Mouse (Mus musculus): ENCODE measurements around the gene Yipf1. TPM values are rescaled to one million over a fixed set of nuclear protein-coding genes. Genes with fewer than 3 reads are reported as not detected.
A peak's percentile ranks its signal among the peaks of the same experiment; 100 is the strongest.

Yipf1 gene
- polyA plus RNA-seq, 1 experiment from 2014 or later = 48.5 TPM

- H3K27me3 ChIP-seq = no peaks in the 10 kb centered on the region
- no peaks in the 10 kb centered on the region for H3K9me3 ChIP-seq
- H3K4me1 ChIP-seq (replicated peaks) = 0 out of 2 replicates have a peak, but pooled peaks cover 2% of the 10 kb centered on the region
- H3K9ac ChIP-seq (replicated peaks) = no peak overlapping the region
- no peak overlapping the region for H3K27ac ChIP-seq
- H3K4me3 ChIP-seq (replicated peaks) = no peak overlapping the region
- H3K36me3 ChIP-seq = no peaks in the 10 kb centered on the region
- 70% methylated on average over 8 of the region's 8 CpGs for WGBS
- no peak for ATAC-seq (ENCODE audit: insufficient number of reproducible peaks, insufficient read depth, low FRiP score, low TSS enrichment, low read depth)
- no peak overlapping the region for H3K4me2 ChIP-seq
Observed at GRCm38 (mm10) chr4:107298071-107298606, 16.0 kb upstream of the Yipf1 start.

- H3K27ac ChIP-seq = no peak overlapping the region
- no peak for ATAC-seq (ENCODE audit: insufficient number of reproducible peaks, insufficient read depth, low FRiP score, low TSS enrichment, low read depth)
- H3K9me3 ChIP-seq = no peaks in the 10 kb centered on the region
- H3K27me3 ChIP-seq = no peaks in the 10 kb centered on the region
- no peak overlapping the region for H3K4me3 ChIP-seq (replicated peaks)
- H3K36me3 ChIP-seq = no peaks in the 10 kb centered on the region
- no peak overlapping the region for H3K9ac ChIP-seq (replicated peaks)
- H3K4me2 ChIP-seq = no peak overlapping the region
- 86% methylated on average over 7 of the region's 7 CpGs for WGBS
- 0 out of 2 replicates have a peak, but pooled peaks cover 2% of the 10 kb centered on the region for H3K4me1 ChIP-seq (replicated peaks)
Observed at GRCm38 (mm10) chr4:107299779-107300340, 14.3 kb upstream of the Yipf1 start.

GRCm38 (mm10) chr4:107300371-107300770 is 13.8 kb upstream of the Yipf1 start:
- H3K9ac ChIP-seq (replicated peaks) = no peak overlapping the region

GRCm38 (mm10) chr4:107300902-107301555 is 13.1 kb upstream of the Yipf1 start:
- ATAC-seq (ENCODE audit: insufficient number of reproducible peaks, insufficient read depth, low FRiP score, low TSS enrichment, low read depth) = peak; percentile 26; the same call in 1 of the 2 replicates
- H3K4me1 ChIP-seq (replicated peaks) = peaks cover 8% of the 10 kb centered on the region; the same call in 1 of the 2 replicates
- no peak overlapping the region for H3K4me2 ChIP-seq
- H3K36me3 ChIP-seq = no peaks in the 10 kb centered on the region
- no peaks in the 10 kb centered on the region for H3K9me3 ChIP-seq
- H3K9ac ChIP-seq (replicated peaks) = no peak overlapping the region
- no peak overlapping the region for H3K4me3 ChIP-seq (replicated peaks)
- H3K27ac ChIP-seq = no peak overlapping the region
- 96% methylated on average over 1 of the region's 1 CpGs for WGBS
- H3K27me3 ChIP-seq = peaks cover 6% of the 10 kb centered on the region; the same call in 1 of the 2 replicates

More at GRCm38 (mm10) chr4:107300371-107300770, 13.8 kb upstream of the Yipf1 start:
- H3K36me3 ChIP-seq = no peaks in the 10 kb centered on the region
- H3K4me3 ChIP-seq (replicated peaks) = no peak overlapping the region
- H3K4me1 ChIP-seq (replicated peaks) = 0 out of 2 replicates have a peak, but pooled peaks cover 3% of the 10 kb centered on the region
- ATAC-seq (ENCODE audit: insufficient number of reproducible peaks, insufficient read depth, low FRiP score, low TSS enrichment, low read depth) = no peak
- no peak overlapping the region for H3K27ac ChIP-seq
- no peak overlapping the region for H3K4me2 ChIP-seq
- no peaks in the 10 kb centered on the region for H3K9me3 ChIP-seq
- 82% methylated on average over 4 of the region's 4 CpGs for WGBS
- no peaks in the 10 kb centered on the region for H3K27me3 ChIP-seq

- H3K36me3 ChIP-seq = no peaks in the 10 kb centered on the region
- peaks cover 6% of the 10 kb centered on the region; the same call in 1 of the 2 replicates for H3K27me3 ChIP-seq
- H3K4me3 ChIP-seq (replicated peaks) = no peak overlapping the region
- WGBS = 90% methylated on average over 9 of the region's 9 CpGs
- H3K4me1 ChIP-seq (replicated peaks) = peaks cover 14% of the 10 kb centered on the region; the same call in 1 of the 2 replicates
- H3K27ac ChIP-seq = no peak overlapping the region
- no peak overlapping the region for H3K4me2 ChIP-seq
- H3K9ac ChIP-seq (replicated peaks) = no peak overlapping the region
- H3K9me3 ChIP-seq = no peaks in the 10 kb centered on the region
- ATAC-seq (ENCODE audit: insufficient number of reproducible peaks, insufficient read depth, low FRiP score, low TSS enrichment, low read depth) = no peak
Observed at GRCm38 (mm10) chr4:107302221-107302620, 11.9 kb upstream of the Yipf1 start.

- ATAC-seq (ENCODE audit: insufficient number of reproducible peaks, insufficient read depth, low FRiP score, low TSS enrichment, low read depth) = no peak
- 68% methylated on average over 4 of the region's 4 CpGs for WGBS
- no peaks in the 10 kb centered on the region for H3K36me3 ChIP-seq
- no peak overlapping the region for H3K4me3 ChIP-seq (replicated peaks)
- no peaks in the 10 kb centered on the region for H3K9me3 ChIP-seq
- peaks cover 6% of the 10 kb centered on the region; the same call in 1 of the 2 replicates for H3K27me3 ChIP-seq
- H3K4me1 ChIP-seq (replicated peaks) = peaks cover 14% of the 10 kb centered on the region; the same call in 1 of the 2 replicates
- no peak overlapping the region for H3K27ac ChIP-seq
- H3K4me2 ChIP-seq = no peak overlapping the region
- H3K9ac ChIP-seq (replicated peaks) = no peak overlapping the region
Observed at GRCm38 (mm10) chr4:107302832-107303231, 11.3 kb upstream of the Yipf1 start.

GRCm38 (mm10) chr4:107303531-107303930 is 10.6 kb upstream of the Yipf1 start:
- Histone ChIP-seq H3K27me3 (peaks cover 6% of the 10 kb centered on the region; the same call in 1 of the 2 replicates), H3K4me3 (replicated peaks) (no peak overlapping the region), H3K9ac (replicated peaks) (no peak overlapping the region), H3K4me2 (no peak overlapping the region), H3K27ac (no peak overlapping the region), H3K4me1 (replicated peaks) (peaks cover 14% of the 10 kb centered on the region; the same call in 1 of the 2 replicates), H3K36me3 (no peaks in the 10 kb centered on the region), H3K9me3 (no peaks in the 10 kb centered on the region)
- WGBS = 58% methylated on average over 3 of the region's 3 CpGs
- no peak for ATAC-seq (ENCODE audit: insufficient number of reproducible peaks, insufficient read depth, low FRiP score, low TSS enrichment, low read depth)

- Histone ChIP-seq H3K9me3 (no peaks in the 10 kb centered on the region), H3K4me3 (replicated peaks) (no peak within 1 kb of the TSS), H3K27me3 (peaks cover 6% of the 10 kb centered on the region; the same call in 1 of the 2 replicates), H3K27ac (no peak within 1 kb of the TSS), H3K4me1 (replicated peaks) (peaks cover 12% of the 10 kb centered on the region; the same call in 1 of the 2 replicates), H3K9ac (replicated peaks) (no peak within 1 kb of the TSS), H3K36me3 (no peaks in the 10 kb centered on the region), H3K4me2 (no peak within 1 kb of the TSS)
- 46% methylated on average over 6 of the region's 6 CpGs for WGBS
- ATAC-seq (ENCODE audit: insufficient number of reproducible peaks, insufficient read depth, low FRiP score, low TSS enrichment, low read depth) = no peak
Observed at GRCm38 (mm10) chr4:107306966-107307365, 7.2 kb upstream of the Yipf1 start, which contains the start of gene Dio1. Gene Dio1 (minus strand): TSS chr4:107307169.

GRCm38 (mm10) chr4:107314479-107314805 is 279 bp downstream of the Yipf1 start:
- peak overlapping the region; percentile 61 for H3K9ac ChIP-seq (replicated peaks)
- H3K27me3 ChIP-seq = no peaks in the 10 kb centered on the region
- peak overlapping the region; percentile 77 for H3K4me2 ChIP-seq
- WGBS = 10% methylated on average over 7 of the region's 7 CpGs
- ATAC-seq (ENCODE audit: insufficient number of reproducible peaks, insufficient read depth, low FRiP score, low TSS enrichment, low read depth) = no peak
- peak overlapping the region; percentile 63 for H3K4me3 ChIP-seq (replicated peaks)
- H3K27ac ChIP-seq = no peak overlapping the region
- H3K4me1 ChIP-seq (replicated peaks) = peaks cover 14% of the 10 kb centered on the region
- H3K36me3 ChIP-seq = peaks cover 31% of the 10 kb centered on the region
- no peaks in the 10 kb centered on the region for H3K9me3 ChIP-seq

- no peak for ATAC-seq (ENCODE audit: insufficient number of reproducible peaks, insufficient read depth, low FRiP score, low TSS enrichment, low read depth)
- peaks cover 67% of the 10 kb centered on the region for H3K36me3 ChIP-seq
Observed at GRCm38 (mm10) chr4:107318646-107319045, 4.5 kb downstream of the Yipf1 start.

GRCm38 (mm10) chr4:107321041-107321440 is 6.9 kb downstream of the Yipf1 start:
- WGBS = 61% methylated on average over 2 of the region's 2 CpGs
- Histone ChIP-seq H3K27ac (no peak overlapping the region), H3K27me3 (no peaks in the 10 kb centered on the region), H3K4me1 (replicated peaks) (no peaks in the 10 kb centered on the region), H3K36me3 (peaks cover 79% of the 10 kb centered on the region), H3K9ac (replicated peaks) (no peak overlapping the region), H3K9me3 (no peaks in the 10 kb centered on the region), H3K4me3 (replicated peaks) (no peak overlapping the region), H3K4me2 (no peak overlapping the region)
- no peak for ATAC-seq (ENCODE audit: insufficient number of reproducible peaks, insufficient read depth, low FRiP score, low TSS enrichment, low read depth)

More at GRCm38 (mm10) chr4:107318646-107319045, 4.5 kb downstream of the Yipf1 start:
- H3K4me3 ChIP-seq (replicated peaks) = no peak overlapping the region
- WGBS = 80% methylated on average over 8 of the region's 8 CpGs
- no peaks in the 10 kb centered on the region for H3K9me3 ChIP-seq
- no peaks in the 10 kb centered on the region for H3K27me3 ChIP-seq
- H3K4me1 ChIP-seq (replicated peaks) = peaks cover 10% of the 10 kb centered on the region
- no peak overlapping the region for H3K27ac ChIP-seq
- no peak overlapping the region for H3K9ac ChIP-seq (replicated peaks)
- no peak overlapping the region for H3K4me2 ChIP-seq

Data from limb, embryonic 12.5 days (tissue).